Mouse (Mus musculus) cerebellum, adult 8-10 months (tissue): ENCODE measurements around the gene Spns1.
"Not testable (repeated sequence)": the region's sequence is repeated elsewhere in the genome, so short reads cannot be mapped to it uniquely, and the experiment has no call there.

Source experiments
- DNase-seq: peaks from one replicate; pipeline ENCODE4 v3.0.0; 2022

Gene Spns1

GRCm38 (mm10) chr7:126332691-126333090 lies 44.6 kb downstream of the Spns1 start:
- no peak for DNase-seq

GRCm38 (mm10) chr7:126330693-126331092 lies 46.6 kb downstream of the Spns1 start:
- no peak for DNase-seq

GRCm38 (mm10) chr7:126329907-126330645 lies 47.2 kb downstream of the Spns1 start:
- DNase-seq = no peak

- not testable (repeated sequence) for DNase-seq
Measured at GRCm38 (mm10) chr7:126328848-126329247, 48.4 kb downstream of the Spns1 start.

- not testable (repeated sequence) for DNase-seq
Measured at GRCm38 (mm10) chr7:126325576-126326273, 51.5 kb downstream of the Spns1 start.

- no peak for DNase-seq
Measured at GRCm38 (mm10) chr7:126324791-126325190, 52.5 kb downstream of the Spns1 start.

GRCm38 (mm10) chr7:126323729-126324128 lies 53.5 kb downstream of the Spns1 start:
- peak; percentile 76 for DNase-seq
